Mouse (Mus musculus): ENCODE measurements around the gene Pdgfd.

Gene Pdgfd

GRCm38 (mm10) chr9:6325408-6325807, 157.0 kb downstream of the Pdgfd start:
- no peak for DNase-seq

GRCm38 (mm10) chr9:6333499-6333898, 165.1 kb downstream of the Pdgfd start:
- no peak for DNase-seq

- no peak for DNase-seq
These were observed 167.9 kb downstream of the Pdgfd start for GRCm38 (mm10) chr9:6336236-6336635.

- no peak for DNase-seq
These were observed 169.5 kb downstream of the Pdgfd start for GRCm38 (mm10) chr9:6337891-6338290.

- DNase-seq, result no peak
These were observed 170.0 kb downstream of the Pdgfd start for GRCm38 (mm10) chr9:6338344-6338743.

- DNase-seq, result no peak
These were observed 171.0 kb downstream of the Pdgfd start for GRCm38 (mm10) chr9:6339394-6339793.

GRCm38 (mm10) chr9:6340750-6341149, 172.4 kb downstream of the Pdgfd start:
- DNase-seq, result no peak

GRCm38 (mm10) chr9:6342854-6343253, 174.5 kb downstream of the Pdgfd start:
- DNase-seq, result no peak

GRCm38 (mm10) chr9:6344514-6344913, 176.1 kb downstream of the Pdgfd start:
- DNase-seq, result no peak

GRCm38 (mm10) chr9:6344924-6345323, 176.5 kb downstream of the Pdgfd start:
- no peak for DNase-seq

GRCm38 (mm10) chr9:6345366-6345765, 177.0 kb downstream of the Pdgfd start:
- DNase-seq, result no peak

GRCm38 (mm10) chr9:6353257-6353960, 185.0 kb downstream of the Pdgfd start:
- DNase-seq, result no peak

- DNase-seq, result no peak
These were observed 192.4 kb downstream of the Pdgfd start for GRCm38 (mm10) chr9:6360795-6361194.

GRCm38 (mm10) chr9:6366550-6366949, 198.2 kb downstream of the Pdgfd start:
- no peak for DNase-seq

GRCm38 (mm10) chr9:6401764-6402163, 233.4 kb downstream of the Pdgfd start:
- DNase-seq, result no peak

- no peak for DNase-seq
These were observed 238.2 kb downstream of the Pdgfd start for GRCm38 (mm10) chr9:6406535-6406934.

- no peak for DNase-seq
These were observed 239.6 kb downstream of the Pdgfd start for GRCm38 (mm10) chr9:6407972-6408371.

GRCm38 (mm10) chr9:6424606-6425005, 256.2 kb downstream of the Pdgfd start:
- no peak for DNase-seq

Measured in cerebellum, adult 18-20 months (tissue).